ENCODE assay signal across 9 mouse cellular contexts in genomic region chr6:34709289-34709688, GRCm38 (mm10).
A peak's percentile ranks its signal among the peaks of the same experiment; 100 is the strongest.
DNase-seq lines count a peak whose midpoint lies in the region; ATAC-seq lines count a peak whose summit lies in the region.
"Had no signal": no experiment of that assay in that cellular context is flagged by ENCODE, and none has a peak within 500 bp of the region (broad histone marks: within the 10 kb centered on the region; RNA-seq: fewer than 3 reads in every experiment).

No protein-coding gene starts in this region.

- ATAC-seq in embryonic facial prominence, embryonic 11.5 days (replicated peaks; ENCODE audit: insufficient number of reproducible peaks, low FRiP score, low TSS enrichment, low read depth) = peak; percentile 80
- peak; percentile 47 for ATAC-seq in heart, embryonic 11.5 days (replicated peaks; ENCODE audit: insufficient number of reproducible peaks, low FRiP score, low TSS enrichment)
- peak; percentile 90 for ATAC-seq in kidney, embryonic 15.5 days (replicated peaks; ENCODE audit: low FRiP score)
- ATAC-seq in limb, embryonic 15.5 days (ENCODE audit: insufficient number of reproducible peaks, low FRiP score, low TSS enrichment, low read depth) = 0 out of 2 replicates have a peak, but pooled peaks have one; percentile 62
- peak; percentile 92 for ATAC-seq in midbrain, embryonic 15.5 days (replicated peaks)

- H3K4me2 ChIP-seq in embryonic facial prominence, embryonic 11.5 days (ENCODE audit: low read depth, low read length) = peak overlapping the region; percentile 56
- peak overlapping the region; percentile 78 for H3K4me2 ChIP-seq in heart, embryonic 11.5 days
- peak overlapping the region; percentile 73 for H3K4me2 ChIP-seq in kidney, embryonic 15.5 days
- peak overlapping the region; percentile 55 for H3K4me2 ChIP-seq in limb, embryonic 15.5 days
- H3K4me2 ChIP-seq in midbrain, embryonic 15.5 days = peak overlapping the region; percentile 84

- no peaks in the 10 kb centered on the region for H3K27me3 ChIP-seq in embryonic facial prominence, embryonic 11.5 days (ENCODE audit: control insufficient read depth, insufficient read depth, low read length)
- H3K27me3 ChIP-seq in heart, embryonic 11.5 days (ENCODE audit: control insufficient read depth, insufficient read depth, low read length) = no peaks in the 10 kb centered on the region
- H3K27me3 ChIP-seq in kidney, embryonic 15.5 days = no peaks in the 10 kb centered on the region
- no peaks in the 10 kb centered on the region for H3K27me3 ChIP-seq in limb, embryonic 15.5 days
- H3K27me3 ChIP-seq in midbrain, embryonic 15.5 days (replicated peaks) = no peaks in the 10 kb centered on the region
- H3K27me3 ChIP-seq: Patski had no signal

- no peaks in the 10 kb centered on the region for H3K9me3 ChIP-seq in embryonic facial prominence, embryonic 11.5 days (replicated peaks; ENCODE audit: control insufficient read depth, low read length)
- peaks cover 3% of the 10 kb centered on the region; the same call in 1 of the 2 replicates for H3K9me3 ChIP-seq in heart, embryonic 11.5 days (replicated peaks; ENCODE audit: control insufficient read depth, low read length)
- peaks cover 8% of the 10 kb centered on the region for H3K9me3 ChIP-seq in kidney, embryonic 15.5 days (replicated peaks)
- 0 out of 2 replicates have a peak, but pooled peaks cover 6% of the 10 kb centered on the region for H3K9me3 ChIP-seq in limb, embryonic 15.5 days
- H3K9me3 ChIP-seq in midbrain, embryonic 15.5 days = no peaks in the 10 kb centered on the region

- H3K27ac ChIP-seq in embryonic facial prominence, embryonic 11.5 days (replicated peaks; ENCODE audit: low read depth, low read length) = peak overlapping the region; percentile 90
- peak overlapping the region; percentile 91 for H3K27ac ChIP-seq in heart, embryonic 11.5 days (ENCODE audit: low read depth, low read length)
- peak overlapping the region; percentile 83 for H3K27ac ChIP-seq in kidney, embryonic 15.5 days
- H3K27ac ChIP-seq in limb, embryonic 15.5 days = peak overlapping the region; percentile 90
- peak overlapping the region; percentile 74 for H3K27ac ChIP-seq in midbrain, embryonic 15.5 days

- peak overlapping the region; percentile 69 for H3K9ac ChIP-seq in embryonic facial prominence, embryonic 11.5 days (replicated peaks; ENCODE audit: low read length)
- H3K9ac ChIP-seq in heart, embryonic 11.5 days (ENCODE audit: low read depth, low read length) = peak overlapping the region; percentile 89
- H3K9ac ChIP-seq in kidney, embryonic 15.5 days = peak overlapping the region; percentile 46
- peak overlapping the region; percentile 51 for H3K9ac ChIP-seq in limb, embryonic 15.5 days
- H3K9ac ChIP-seq in midbrain, embryonic 15.5 days = peak overlapping the region; percentile 74

- under 1% methylated on average over 11 of the region's 11 CpGs for WGBS in embryonic facial prominence, embryonic 11.5 days
- WGBS in heart, embryonic 11.5 days (ENCODE audit: insufficient replicate concordance) = under 1% methylated on average over 11 of the region's 11 CpGs
- 2% methylated on average over 11 of the region's 11 CpGs for WGBS in kidney, embryonic 15.5 days
- 4% methylated on average over 11 of the region's 11 CpGs for WGBS in limb, embryonic 15.5 days
- under 1% methylated on average over 11 of the region's 11 CpGs for WGBS in midbrain, embryonic 15.5 days

- no peaks in the 10 kb centered on the region; the same call in 1 of the 2 replicates for H3K4me1 ChIP-seq in embryonic facial prominence, embryonic 11.5 days (ENCODE audit: control insufficient read depth, insufficient read depth, low read length)
- H3K4me1 ChIP-seq in heart, embryonic 11.5 days (ENCODE audit: control insufficient read depth, insufficient read depth, low read length) = peaks cover 57% of the 10 kb centered on the region
- H3K4me1 ChIP-seq in kidney, embryonic 15.5 days = peaks cover 52% of the 10 kb centered on the region
- peaks cover 60% of the 10 kb centered on the region for H3K4me1 ChIP-seq in limb, embryonic 15.5 days
- H3K4me1 ChIP-seq in midbrain, embryonic 15.5 days = peaks cover 33% of the 10 kb centered on the region

- peak; percentile 17 for DNase-seq in urinary bladder, postnatal 25 days (ENCODE audit: low spot score)
- DNase-seq in urinary bladder, adult 2 months (ENCODE audit: low spot score) = no peak
- DNase-seq in embryonic facial prominence, embryonic 11.5 days (ENCODE audit: low spot score) = peak; percentile 86
- no peak for DNase-seq in spleen, adult 12 weeks (ENCODE audit: low spot score)

- no peaks in the 10 kb centered on the region for H3K36me3 ChIP-seq in embryonic facial prominence, embryonic 11.5 days (replicated peaks; ENCODE audit: control insufficient read depth, insufficient read depth, low read depth, low read length)
- 0 out of 2 replicates have a peak, but pooled peaks cover 3% of the 10 kb centered on the region for H3K36me3 ChIP-seq in heart, embryonic 11.5 days (ENCODE audit: control insufficient read depth, insufficient read depth, low read length)
- peaks cover 9% of the 10 kb centered on the region for H3K36me3 ChIP-seq in kidney, embryonic 15.5 days
- H3K36me3 ChIP-seq in limb, embryonic 15.5 days = peaks cover 6% of the 10 kb centered on the region; the same call in 1 of the 2 replicates
- H3K36me3 ChIP-seq in midbrain, embryonic 15.5 days (replicated peaks) = no peaks in the 10 kb centered on the region

- peak overlapping the region; percentile 47 for H3K4me3 ChIP-seq in embryonic facial prominence, embryonic 11.5 days (ENCODE audit: low read depth, low read length)
- H3K4me3 ChIP-seq in heart, embryonic 11.5 days (ENCODE audit: low read depth, low read length) = peak overlapping the region; percentile 54
- H3K4me3 ChIP-seq in kidney, embryonic 15.5 days (replicated peaks) = peak overlapping the region; percentile 58
- peak overlapping the region; percentile 49 for H3K4me3 ChIP-seq in limb, embryonic 15.5 days
- peak overlapping the region; percentile 59 for H3K4me3 ChIP-seq in midbrain, embryonic 15.5 days

Comparison
In these comparisons a context has a peak if more than half of its experiments do, and no peak if none do; other contexts are left out.
1. DNase-seq: peak in urinary bladder, postnatal 25 days (single experiment) and embryonic facial prominence, embryonic 11.5 days (single experiment); none in urinary bladder, adult 2 months (single experiment) and spleen, adult 12 weeks (single experiment).
2. Peak in every context shown above with its lines, with median percentiles within 50 percentile points of each other: ATAC-seq, H3K27ac ChIP-seq, H3K4me2 ChIP-seq, H3K4me3 ChIP-seq and H3K9ac ChIP-seq.